Mouse (Mus musculus) heart, adult 11 months (tissue): ENCODE data around the gene Dhx40.
"Not testable (repeated sequence)": the region's sequence is repeated elsewhere in the genome, so short reads cannot be mapped to it uniquely, and the experiment has no call there.

Experiments used
- DNase-seq: peaks from one replicate; pipeline ENCODE4 v3.0.0; 2022

The Dhx40 gene

GRCm38 (mm10) chr11:86816288-86816687 lies 8.7 kb upstream of the Dhx40 start:
- DNase-seq, result not testable (repeated sequence)

GRCm38 (mm10) chr11:86814481-86814880 lies 6.9 kb upstream of the Dhx40 start:
- peak; percentile 92 for DNase-seq

- DNase-seq, result peak; percentile 79
These were observed 5.7 kb upstream of the Dhx40 start for GRCm38 (mm10) chr11:86813256-86813655.

- DNase-seq, result peak; percentile 12
These were observed 3.7 kb upstream of the Dhx40 start for GRCm38 (mm10) chr11:86811326-86811630.

GRCm38 (mm10) chr11:86810572-86811325 lies 3.2 kb upstream of the Dhx40 start:
- peak; percentile 81 for DNase-seq

GRCm38 (mm10) chr11:86809828-86810227 lies 2.3 kb upstream of the Dhx40 start:
- DNase-seq, result peak; percentile 4

- DNase-seq, result peak; percentile 95
These were observed 507 bp downstream of the Dhx40 start for GRCm38 (mm10) chr11:86807001-86807477.

- DNase-seq, result no peak
These were observed 13.4 kb downstream of the Dhx40 start for GRCm38 (mm10) chr11:86794161-86794560.

- DNase-seq, result not testable (repeated sequence)
These were observed 20.1 kb downstream of the Dhx40 start for GRCm38 (mm10) chr11:86787436-86787835.

GRCm38 (mm10) chr11:86785767-86786166 lies 21.8 kb downstream of the Dhx40 start:
- DNase-seq, result no peak

GRCm38 (mm10) chr11:86769884-86770283 lies 37.7 kb downstream of the Dhx40 start:
- peak; percentile 92 for DNase-seq

GRCm38 (mm10) chr11:86764501-86764900 lies 43.0 kb downstream of the Dhx40 start:
- no peak for DNase-seq

GRCm38 (mm10) chr11:86763127-86763526 lies 44.4 kb downstream of the Dhx40 start:
- not testable (repeated sequence) for DNase-seq

- peak; percentile 72 for DNase-seq
These were observed 47.2 kb downstream of the Dhx40 start for GRCm38 (mm10) chr11:86760357-86760756.

- DNase-seq, result no peak
These were observed 47.7 kb downstream of the Dhx40 start for GRCm38 (mm10) chr11:86759886-86760285.

GRCm38 (mm10) chr11:86759226-86759625 lies 48.3 kb downstream of the Dhx40 start:
- no peak for DNase-seq

GRCm38 (mm10) chr11:86758559-86758958 lies 49.0 kb downstream of the Dhx40 start:
- no peak for DNase-seq

GRCm38 (mm10) chr11:86757480-86758371 lies 49.8 kb downstream of the Dhx40 start, which contains the start of gene Cltc:
Gene Cltc, minus strand, starts transcription at chr11:86757565.
- DNase-seq, result peak; percentile 100

GRCm38 (mm10) chr11:86757142-86757479 lies 50.4 kb downstream of the Dhx40 start:
- no peak for DNase-seq

- peak; percentile 96 for DNase-seq
These were observed 51.1 kb downstream of the Dhx40 start for GRCm38 (mm10) chr11:86756156-86757141.

GRCm38 (mm10) chr11:86752404-86752803 lies 55.1 kb downstream of the Dhx40 start:
- peak; percentile 65 for DNase-seq

GRCm38 (mm10) chr11:86751010-86751409 lies 56.5 kb downstream of the Dhx40 start:
- DNase-seq, result peak; percentile 22
